Mouse (Mus musculus) gastrocnemius, postnatal 36 days (tissue): Measurements from ENCODE around the gene Elk3. TPM values are rescaled to one million over a fixed set of nuclear protein-coding genes. Genes with fewer than 3 reads are reported as not detected.

Source experiments
- DNase-seq, 2 experiments: peaks; one replicate each; pipeline ENCODE4 v3.0.0; 2022
- intact Hi-C: fragments of 180-260 bp; cut with DNase I; formaldehyde crosslinking; loops from one replicate; pipeline ENCODE4 v1.15.1; 2025
- total RNA-seq, 2 experiments: library from RNA; stranded (reverse); gene quantifications; 2 replicates each; pipeline ENCODE4 v1.2.3; 2021

Gene Elk3
- total RNA-seq, 2 experiments from 2014 or later, result 11.6 to 14.2 TPM

- intact Hi-C loops, result loop anchor here (10.0 kb wide), 1 partner anchor 199 kb away; no protein-coding TSS in a partner anchor
- DNase-seq, result no peak
Observed at GRCm38 (mm10) chr10:93274277-93274696, 36.6 kb downstream of the Elk3 start.

DNA sequence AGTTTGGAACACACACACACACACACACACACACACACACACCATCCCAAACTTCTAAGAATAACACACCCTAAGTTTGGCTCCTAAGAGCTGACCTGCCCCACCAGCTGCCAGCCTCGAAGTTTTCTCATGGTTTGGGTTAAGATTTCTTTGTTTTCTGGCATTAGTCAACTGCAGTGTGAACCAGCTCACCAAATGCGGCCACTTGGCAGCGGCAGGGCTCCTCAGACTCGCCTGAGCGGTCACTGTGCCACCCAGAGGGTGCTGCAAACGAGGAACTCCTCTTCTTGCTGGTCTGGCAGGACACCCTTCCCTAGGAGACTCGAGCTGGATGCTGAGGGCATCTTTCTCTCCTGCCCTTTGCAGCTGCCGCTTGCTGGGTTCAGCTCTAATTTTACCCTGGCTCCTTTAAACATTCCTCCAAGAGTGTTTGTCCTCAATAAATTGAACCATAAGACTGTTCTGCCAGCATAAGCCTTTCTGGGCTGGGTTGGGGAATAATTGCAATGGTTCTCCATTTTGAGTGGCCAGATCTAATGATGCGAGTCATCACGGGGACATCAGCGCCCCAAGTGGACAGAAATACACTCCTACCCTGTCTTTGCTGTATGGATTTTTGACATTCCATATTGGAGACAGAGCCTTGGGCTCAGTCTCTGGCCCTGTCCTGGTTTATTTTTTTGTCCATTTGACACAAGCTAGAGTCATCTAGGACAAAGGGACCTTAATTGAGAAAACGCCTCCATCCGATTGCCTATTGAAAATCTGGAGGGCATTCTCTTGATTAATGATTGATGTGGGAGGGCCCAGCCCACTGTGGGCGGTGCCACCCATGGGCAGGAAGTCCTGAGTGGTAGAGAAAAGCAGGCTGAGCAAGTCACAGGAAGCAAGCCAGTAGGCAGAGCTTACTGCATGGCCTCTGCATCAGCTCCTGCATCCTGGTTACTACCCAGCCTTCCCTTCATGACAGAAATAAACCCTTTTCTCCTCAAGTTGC is 37.7 kb downstream of the Elk3 start:
- intact Hi-C loops, result loop anchor here (10.0 kb wide), 1 partner anchor 198 kb away; no protein-coding TSS in a partner anchor
- DNase-seq, result no peak

DNA sequence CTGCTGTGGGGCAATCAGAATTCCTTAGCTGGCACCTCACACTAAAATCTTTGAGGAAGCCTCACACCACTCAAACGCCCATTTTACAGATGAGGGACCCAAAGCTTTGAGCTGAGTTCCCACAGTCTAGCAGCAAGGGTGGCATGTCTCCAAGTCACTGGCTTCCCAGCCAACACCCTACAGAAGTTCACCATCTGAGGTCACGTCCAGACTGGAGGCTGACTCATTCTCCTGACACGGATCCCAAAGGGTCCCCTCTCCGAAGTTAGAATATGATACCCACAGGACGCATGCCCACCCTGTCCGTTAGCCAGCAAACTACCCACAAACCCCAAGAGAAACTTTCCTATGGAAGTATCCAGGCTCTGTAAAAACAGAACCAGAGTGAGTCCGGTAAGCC is 39.1 kb downstream of the Elk3 start:
- intact Hi-C loops, result loop anchor here (10.0 kb wide), 1 partner anchor 197 kb away; no protein-coding TSS in a partner anchor
- DNase-seq, result no peak

- intact Hi-C loops, result loop anchor here (10.0 kb wide), 1 partner anchor 196 kb away; no protein-coding TSS in a partner anchor
- DNase-seq, result no peak
Observed at GRCm38 (mm10) chr10:93270889-93271460, 40.0 kb downstream of the Elk3 start.

- intact Hi-C loops, result loop anchor here (10.0 kb wide), 1 partner anchor 195 kb away; no protein-coding TSS in a partner anchor
- no peak for DNase-seq
Observed at GRCm38 (mm10) chr10:93269744-93270143, 41.2 kb downstream of the Elk3 start.

GRCm38 (mm10) chr10:93268339-93268738 is 42.6 kb downstream of the Elk3 start:
- DNase-seq, result no peak
- intact Hi-C loops, result no loop called here

DNA sequence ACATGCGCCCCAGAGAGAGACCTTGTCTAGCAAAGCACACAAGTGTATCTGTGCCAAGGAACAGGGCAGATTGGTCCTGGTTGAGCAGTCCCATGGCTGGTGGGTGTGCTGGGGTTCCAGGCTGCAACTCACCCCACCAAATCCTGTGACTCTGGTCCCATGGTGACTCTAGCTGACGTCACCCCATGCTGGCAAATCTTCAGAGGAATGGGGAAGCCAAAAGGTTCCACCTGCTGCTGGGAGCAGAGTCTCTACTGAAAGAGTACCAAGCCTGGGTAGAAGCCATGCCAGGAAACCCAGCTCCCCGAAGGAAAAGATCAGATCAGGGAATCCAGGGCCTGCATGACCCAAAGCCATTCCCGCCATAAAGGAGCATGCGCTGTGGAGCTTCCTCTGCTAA is 43.4 kb downstream of the Elk3 start:
- DNase-seq, result no peak
- intact Hi-C loops, result no loop called here

DNA sequence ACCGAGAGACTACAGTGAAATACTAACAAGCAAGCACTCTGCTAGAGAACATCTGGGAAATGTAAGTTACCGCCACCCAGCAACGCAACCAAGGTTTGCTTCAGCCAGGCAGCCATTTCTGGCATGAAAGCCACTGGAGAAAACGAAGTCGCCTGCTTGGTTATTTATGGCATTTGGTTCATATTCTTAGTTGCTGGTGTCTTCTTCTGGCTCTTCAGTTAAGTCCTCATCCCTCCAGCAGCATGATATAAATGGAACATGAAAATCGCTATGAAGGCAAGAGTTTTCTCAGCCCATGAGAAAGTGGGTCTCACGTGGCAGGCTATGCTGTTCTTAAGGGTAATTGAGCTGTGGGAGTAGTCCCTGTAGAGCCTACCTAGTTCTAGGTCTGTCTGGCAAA is 44.4 kb downstream of the Elk3 start:
- intact Hi-C loops, result no loop called here
- DNase-seq, result no peak

GRCm38 (mm10) chr10:93265833-93266232 is 45.1 kb downstream of the Elk3 start:
- no peak for DNase-seq
- intact Hi-C loops, result no loop called here

DNA sequence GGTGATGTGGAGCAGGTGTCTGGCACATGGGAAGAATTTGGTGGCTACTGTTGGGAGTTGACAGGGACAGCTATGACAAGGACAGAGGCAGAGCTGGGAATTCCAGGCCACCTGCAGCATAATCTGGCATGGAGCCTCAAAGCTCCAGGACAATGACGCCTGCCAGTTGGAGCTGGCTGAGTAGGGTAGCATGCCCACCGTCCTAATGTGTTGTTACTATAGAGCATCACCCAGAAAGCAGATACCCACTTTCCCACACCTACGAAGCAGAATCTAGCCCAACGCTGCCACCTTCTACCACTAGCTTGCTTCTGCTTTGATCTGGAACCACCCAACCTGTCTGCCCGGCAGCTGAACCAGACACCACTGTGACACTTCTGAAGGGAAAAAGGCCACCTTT is 46.9 kb downstream of the Elk3 start:
- intact Hi-C loops, result no loop called here
- no peak for DNase-seq

DNA sequence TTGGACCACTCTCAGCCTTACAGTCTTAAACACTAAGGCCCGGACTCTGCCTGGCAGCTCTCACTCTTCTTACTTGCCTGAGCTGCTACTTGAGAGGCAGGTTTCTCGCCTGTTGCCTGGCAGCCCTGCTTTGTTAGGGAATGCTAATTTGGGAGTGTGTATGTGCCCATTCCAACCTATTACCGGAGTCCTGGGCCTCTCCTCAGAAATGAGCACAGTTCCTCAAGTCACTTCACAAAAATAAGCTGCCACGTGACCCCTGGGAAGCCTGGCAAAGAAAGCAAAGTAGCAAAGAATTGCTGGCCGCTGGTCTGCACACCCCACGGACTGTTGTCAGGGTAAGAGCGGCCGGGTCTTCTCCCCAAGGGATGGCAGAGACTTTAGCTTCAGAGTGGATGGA is 47.5 kb downstream of the Elk3 start:
- intact Hi-C loops, result no loop called here
- DNase-seq, result no peak

GRCm38 (mm10) chr10:93261981-93262499 is 48.9 kb downstream of the Elk3 start:
- intact Hi-C loops, result no loop called here

DNA sequence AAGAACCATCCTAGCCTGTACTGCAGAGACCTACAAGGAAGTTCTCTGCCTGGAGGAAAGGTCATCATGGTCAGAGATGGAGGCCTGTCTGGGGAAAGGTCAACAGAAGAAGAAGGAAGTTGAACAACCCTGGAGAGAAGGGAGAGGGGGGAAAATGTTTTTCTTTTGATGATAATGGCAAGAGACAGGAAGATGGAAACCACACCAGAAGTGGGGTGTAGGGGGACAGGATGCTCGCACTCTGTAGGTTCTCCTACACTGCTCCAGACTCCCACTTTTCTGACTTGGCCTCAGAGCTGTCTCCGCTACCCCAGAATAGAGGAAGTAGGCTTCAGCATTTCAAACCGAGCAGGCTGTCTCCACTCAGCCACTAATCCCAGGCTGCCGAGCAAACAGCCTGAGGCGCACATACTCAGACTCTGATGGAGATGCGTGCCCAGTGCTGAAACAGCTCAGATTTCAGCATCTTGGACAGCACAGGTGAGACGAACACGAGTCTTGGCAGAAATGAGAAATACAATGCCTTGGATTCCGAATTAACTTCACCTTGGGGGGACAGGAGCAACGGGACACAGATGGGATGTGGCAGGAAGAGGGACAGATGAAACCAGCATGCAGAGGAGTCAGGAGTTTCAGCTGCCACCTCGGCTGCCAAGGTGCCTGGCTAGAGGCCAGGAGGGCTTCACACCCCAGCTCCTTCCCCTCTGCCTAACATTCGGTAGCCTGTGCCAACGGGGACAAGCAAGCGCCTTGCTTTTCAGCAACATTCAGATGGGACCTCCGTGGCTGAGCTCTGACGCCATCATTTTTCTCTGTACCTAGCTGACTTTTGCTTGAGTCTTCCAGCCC is 49.6 kb downstream of the Elk3 start:
- intact Hi-C loops, result no loop called here
- DNase-seq, result peak; percentile 37 to 47

More at GRCm38 (mm10) chr10:93261981-93262499, 48.9 kb downstream of the Elk3 start:
- no peak for DNase-seq

- intact Hi-C loops, result no loop called here
- no peak for DNase-seq
Observed at GRCm38 (mm10) chr10:93259826-93260225, 51.1 kb downstream of the Elk3 start.

DNA sequence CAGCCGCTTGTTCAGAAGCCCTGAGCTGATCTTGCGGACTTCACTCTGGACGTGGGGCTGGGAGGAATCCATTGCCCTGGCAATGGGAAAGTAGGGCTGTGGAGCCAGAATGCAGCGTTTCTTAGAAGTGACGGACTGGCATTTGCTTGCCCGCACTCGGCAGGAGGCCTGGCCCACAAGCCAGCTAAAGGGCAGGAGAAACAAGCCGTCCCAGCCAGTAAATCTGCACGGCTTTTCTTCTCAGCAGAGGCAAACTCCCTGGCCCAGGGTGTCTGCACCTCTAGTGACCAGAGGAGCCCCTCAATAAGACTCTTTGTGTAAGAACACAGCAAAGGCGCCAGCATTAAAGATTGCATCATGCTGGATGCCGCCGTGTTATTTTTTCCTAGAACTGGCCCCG is 55.6 kb downstream of the Elk3 start:
- intact Hi-C loops, result no loop called here
- no peak for DNase-seq

- no peak for DNase-seq
- intact Hi-C loops, result no loop called here
Observed at GRCm38 (mm10) chr10:93253156-93253555, 57.8 kb downstream of the Elk3 start.

DNA sequence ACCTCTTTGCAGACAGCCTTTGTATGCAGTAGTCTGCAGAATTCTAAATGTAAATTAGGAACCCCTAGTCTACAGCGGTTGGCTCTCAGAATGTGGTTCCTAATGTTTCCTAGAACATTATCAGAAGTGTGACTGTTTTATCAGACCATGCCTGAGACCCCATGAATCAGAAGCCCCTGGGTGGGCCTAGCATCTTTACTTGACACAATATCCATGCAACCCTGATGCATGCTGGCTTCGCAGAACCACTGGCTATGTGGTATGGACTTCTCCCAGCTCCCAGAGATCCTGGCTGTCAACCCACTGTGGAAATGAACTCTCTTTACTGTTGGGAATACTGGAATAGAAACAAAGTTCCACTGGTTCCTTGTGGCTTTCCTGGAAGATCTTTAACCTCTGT is 58.3 kb downstream of the Elk3 start:
- intact Hi-C loops, result no loop called here
- no peak for DNase-seq

DNA sequence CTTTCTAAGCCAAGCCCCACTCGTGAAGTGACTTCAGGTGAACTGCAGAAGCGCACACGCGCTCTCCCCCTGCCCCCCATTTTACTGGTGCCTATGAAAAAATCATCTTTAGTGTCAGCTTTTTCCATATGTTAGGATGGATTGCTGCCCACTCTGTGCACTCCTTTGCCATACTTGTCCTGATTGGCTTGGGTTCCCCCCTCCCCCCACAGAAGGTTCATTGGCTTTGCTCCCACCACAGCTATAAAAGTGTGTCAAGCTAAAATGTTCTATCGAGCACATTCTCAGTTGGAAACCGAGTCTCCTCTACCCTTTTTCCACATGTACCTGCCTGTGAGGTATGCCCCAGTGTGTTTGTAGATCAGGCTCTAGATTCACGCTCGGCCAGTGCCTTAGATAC is 59.5 kb downstream of the Elk3 start:
- intact Hi-C loops, result no loop called here
- DNase-seq, result no peak

DNA sequence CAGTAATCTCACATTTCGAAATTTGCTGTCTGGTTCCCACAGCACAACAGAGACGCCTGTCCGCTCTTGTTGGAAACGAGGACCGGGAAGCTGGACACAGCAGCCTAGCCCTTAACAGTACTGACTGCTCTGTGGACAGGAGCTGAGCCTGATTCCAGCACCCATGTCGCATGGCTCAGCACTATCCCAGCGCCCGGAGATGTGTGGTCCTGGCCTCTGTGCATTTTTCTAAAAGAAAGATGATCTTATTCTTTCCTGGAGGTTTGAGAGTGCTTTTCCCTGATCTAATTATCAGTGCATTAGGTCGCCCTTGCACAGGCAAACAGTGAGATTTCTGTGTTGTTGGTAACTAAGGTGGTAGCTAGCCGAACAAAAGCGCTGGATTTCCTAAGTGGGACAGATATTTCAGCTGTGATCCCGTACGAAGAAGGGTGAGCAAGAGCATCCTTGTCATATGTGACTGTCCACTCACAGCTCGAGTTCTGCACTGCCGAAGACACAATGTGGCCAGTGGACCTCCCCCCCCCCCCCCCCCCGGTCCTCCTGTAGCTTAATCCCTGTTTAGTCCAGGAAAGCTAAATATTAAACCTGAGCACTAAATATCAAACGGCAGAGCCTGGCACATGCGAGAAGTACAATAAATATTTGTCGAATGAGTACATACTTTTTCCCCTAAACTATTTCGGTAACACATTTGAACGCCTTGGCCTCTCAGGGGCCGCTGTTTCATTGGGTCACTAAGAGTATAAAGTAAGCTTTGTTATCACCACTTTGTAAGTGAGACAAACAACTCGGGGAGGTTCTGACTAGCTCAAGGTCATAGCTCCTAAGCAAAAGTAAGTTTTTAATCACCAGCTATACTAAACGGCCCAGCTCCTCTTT is 60.3 kb downstream of the Elk3 start:
- intact Hi-C loops, result no loop called here

More for the DNA sequence above, 60.3 kb downstream of the Elk3 start:
- DNase-seq, result no peak
